Mouse (Mus musculus) kidney, adult 2 months (tissue): Measurements from ENCODE around the gene Tnfrsf22. TPM values are rescaled to one million over a fixed set of nuclear protein-coding genes. Genes with fewer than 3 reads are reported as not detected.
"Not testable (repeated sequence)": the region's sequence is repeated elsewhere in the genome, so short reads cannot be mapped to it uniquely, and the experiment has no call there.

Experiments
- DNase-seq: peaks from one replicate; pipeline ENCODE4 v3.0.0; 2021
- H3K27ac ChIP-seq: fragments of 200-500 bp; 2 replicates; pipeline ENCODE4 v1.5.1; 2012; ENCODE audit warnings: low read depth, low read length, control low read depth, inconsistent platforms; ENCODE audit not compliant: insufficient read depth
- H3K27me3 ChIP-seq: fragments of 200-500 bp; replicated peaks from 2 replicates; pipeline ENCODE4 v1.6.1; 2012; ENCODE audit warnings: mild to moderate bottlenecking, moderate library complexity, low read length, inconsistent platforms; ENCODE audit not compliant: control insufficient read depth, insufficient read depth
- H3K36me3 ChIP-seq: fragments of 200-500 bp; 2 replicates; pipeline ENCODE4 v1.6.1; 2012; ENCODE audit warnings: mild to moderate bottlenecking, moderate library complexity, low read length, inconsistent platforms; ENCODE audit not compliant: control insufficient read depth, insufficient read depth
- H3K4me1 ChIP-seq: fragments of 200-500 bp; 2 replicates; pipeline ENCODE4 v1.6.1; 2011; ENCODE audit warnings: low read length; ENCODE audit not compliant: control insufficient read depth, insufficient read depth
- H3K4me3 ChIP-seq: fragments of 200-500 bp; 2 replicates; pipeline ENCODE4 v1.5.1; 2011; ENCODE audit warnings: mild to moderate bottlenecking, low read depth, low read length, control low read depth; ENCODE audit not compliant: insufficient read depth
- CTCF ChIP-seq: fragments of 200-500 bp; conservative IDR thresholded peaks from 2 replicates; pipeline ENCODE4 v1.5.1; 2011; ENCODE audit warnings: low read depth, mild to moderate bottlenecking, control low read depth, low read length, moderate library complexity, mixed read lengths; ENCODE audit not compliant: insufficient read depth, insufficient read length
- POLR2A ChIP-seq: fragments of 200-500 bp; IDR thresholded peaks from one replicate; pipeline ENCODE4 v1.6.1; 2011; ENCODE audit warnings: low read depth, low read length, control low read depth
- WGBS: fragments of 180-500 bp; shearing (Covaris S2); methylation state at CpG from one replicate; pipeline ENCODE4 v1.1.7; 2018; 5-methylcytosine and 5-hydroxymethylcytosine counted together
- polyA plus RNA-seq: library from polyadenylated mRNA; depleted of rRNA; stranded (reverse); fragments of >200 nt; gene quantifications from 2 replicates; pipeline ENCODE4 v1.2.3, GENCODE M21; 2012

Gene Tnfrsf22
- polyA plus RNA-seq, 1 experiment = 5.6 TPM

DNA sequence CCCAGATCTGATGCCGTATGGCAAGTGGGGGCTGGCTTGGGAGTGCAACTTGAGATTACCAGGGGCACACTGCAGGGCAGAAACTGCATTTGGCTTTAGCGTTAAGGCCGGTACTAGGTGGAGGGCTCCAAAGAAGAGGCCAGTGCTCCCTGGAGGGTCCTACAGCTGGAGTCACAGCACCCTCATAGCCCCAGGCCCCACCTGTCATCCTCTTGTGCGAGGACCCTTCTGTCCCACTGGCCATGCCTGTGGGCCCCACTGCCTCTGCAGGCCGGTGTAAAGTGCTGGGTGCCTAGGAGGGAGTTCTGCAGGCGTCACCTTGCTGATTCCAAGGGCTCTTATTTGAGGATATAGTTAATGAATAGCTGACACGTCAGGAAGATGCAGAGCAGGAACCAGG lies 40.0 kb upstream of the Tnfrsf22 start:
- Histone ChIP-seq H3K27me3 (no peaks in the 10 kb centered on the region), H3K4me3 (no peak overlapping the region), H3K27ac (no peak overlapping the region), H3K4me1 (no peaks in the 10 kb centered on the region), H3K36me3 (peaks cover 2% of the 10 kb centered on the region)
- WGBS = 76% methylated on average over 7 of the region's 7 CpGs
- TF ChIP-seq POLR2A (no peak), CTCF (no peak)
- DNase-seq = no peak

DNA sequence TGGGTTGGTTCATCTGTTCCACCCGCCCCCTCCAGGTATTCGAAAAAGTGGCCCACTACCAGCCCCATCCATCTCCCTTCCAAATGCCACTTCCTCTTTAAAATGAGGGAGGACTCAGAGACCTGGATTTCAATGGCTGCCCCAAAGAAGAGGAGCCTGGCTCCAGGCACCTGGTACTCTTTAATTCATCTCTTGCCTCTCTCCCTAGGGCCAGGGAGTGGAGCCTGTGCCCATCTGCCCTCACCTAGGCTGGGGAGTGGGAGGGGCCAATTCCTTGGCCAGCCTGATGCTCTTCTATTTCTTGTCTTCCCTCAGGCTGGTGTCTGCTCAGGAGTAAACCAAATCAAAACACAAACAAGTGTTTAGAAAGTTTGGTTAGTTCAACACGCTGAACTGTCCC lies 37.2 kb upstream of the Tnfrsf22 start:
- H3K36me3 ChIP-seq, H3K4me3 ChIP-seq, DNase-seq, H3K27ac ChIP-seq, H3K4me1 ChIP-seq, H3K27me3 ChIP-seq: not testable (repeated sequence)
- WGBS = 74% methylated on average over 3 of the region's 3 CpGs

DNA sequence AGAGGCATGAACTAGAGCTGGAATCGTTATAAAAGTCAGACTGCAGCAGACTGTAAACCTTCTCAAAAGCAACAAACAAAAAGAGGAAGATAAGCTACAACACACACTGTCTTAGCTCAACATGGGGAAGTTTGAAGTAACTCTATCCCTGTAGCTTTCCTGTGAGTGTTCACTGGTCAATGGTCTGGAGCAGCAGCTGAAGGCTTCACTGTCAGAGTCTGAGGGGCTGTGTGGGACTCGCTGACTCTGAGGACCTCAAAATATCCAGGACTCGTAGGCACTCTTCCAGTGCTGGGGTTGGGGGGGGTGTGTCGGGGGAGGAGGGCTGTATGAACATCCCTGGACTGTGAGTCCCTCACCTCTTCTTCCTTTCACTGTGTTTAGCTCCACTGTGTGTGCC lies 36.7 kb upstream of the Tnfrsf22 start:
- H3K36me3 ChIP-seq, DNase-seq, H3K4me3 ChIP-seq, H3K27ac ChIP-seq, H3K4me1 ChIP-seq, H3K27me3 ChIP-seq: not testable (repeated sequence)
- 19% methylated on average over 4 of the region's 4 CpGs for WGBS

DNA sequence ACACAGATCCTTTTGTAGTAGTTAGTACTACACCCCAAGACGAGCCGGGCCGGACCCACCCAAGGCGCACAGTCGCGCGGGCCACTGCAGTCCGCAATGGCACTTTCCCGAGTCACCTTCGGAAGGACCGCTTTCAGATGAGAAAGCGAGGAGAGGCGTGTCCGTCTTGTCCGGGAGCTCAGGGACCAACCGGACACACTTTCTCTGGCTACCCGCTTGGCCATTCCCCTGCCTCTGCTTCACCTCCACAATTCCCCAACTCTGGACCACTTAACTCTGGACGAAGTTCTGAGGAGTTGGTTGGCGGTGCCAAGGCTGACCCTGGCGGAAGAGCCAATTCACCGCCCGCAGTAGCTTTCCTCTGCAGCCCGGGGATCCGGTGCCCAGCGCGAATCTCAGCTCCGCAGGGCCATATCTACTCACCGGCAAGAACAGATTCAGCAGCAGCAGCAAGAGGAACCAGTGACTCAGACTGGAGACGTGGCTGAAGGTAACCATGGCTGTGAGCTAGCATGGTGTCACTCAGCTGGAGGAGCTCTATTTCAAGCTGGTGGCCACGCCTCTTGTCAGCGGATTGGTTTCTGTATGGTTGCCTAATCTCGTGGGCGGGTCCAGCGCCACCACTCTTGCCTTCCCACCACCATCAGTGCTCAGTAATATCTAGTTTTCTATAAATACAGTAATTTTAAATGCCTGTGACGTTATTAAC lies 36.1 kb upstream of the Tnfrsf22 start, which contains the start of gene Tnfrsf23:
Tnfrsf23 (minus strand) TSS at position 514 of the 709 bp plus-strand sequence.
- no peak within 1 kb of the TSS for H3K27ac ChIP-seq
- TF ChIP-seq CTCF (no peak), POLR2A (peak; percentile 51)
- no peaks in the 10 kb centered on the region for H3K4me1 ChIP-seq
- H3K36me3 ChIP-seq = no peaks in the 10 kb centered on the region; the same call in 1 of the 2 replicates
- peak; percentile 85 for DNase-seq
- WGBS = 3% methylated on average over 35 of the region's 35 CpGs
- no peaks in the 10 kb centered on the region for H3K27me3 ChIP-seq
- H3K4me3 ChIP-seq = peak within 1 kb of the TSS; percentile 50

DNA sequence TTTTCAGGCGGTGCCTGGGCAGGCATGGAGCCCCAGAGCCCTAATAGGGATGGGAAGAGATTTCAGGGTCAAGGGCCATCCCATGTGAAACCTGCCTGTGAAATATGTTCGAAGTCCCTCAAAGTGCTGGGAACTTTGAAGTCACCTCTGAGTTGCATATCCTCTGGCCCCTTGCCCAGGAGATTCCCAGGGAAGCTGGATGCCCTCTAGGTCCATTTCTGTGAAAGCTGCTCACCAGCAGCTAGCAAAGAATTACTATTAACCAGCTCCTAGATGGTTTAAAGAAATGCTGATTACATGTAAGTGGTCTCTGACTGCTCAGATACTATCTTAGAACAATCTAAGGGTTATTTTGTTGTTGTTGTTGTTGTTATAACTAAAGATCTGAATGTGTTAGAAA lies 35.1 kb upstream of the Tnfrsf22 start:
- not testable (repeated sequence) for H3K36me3 ChIP-seq, H3K27ac ChIP-seq, H3K4me1 ChIP-seq, H3K27me3 ChIP-seq, H3K4me3 ChIP-seq
- peak; percentile 55 for DNase-seq
- WGBS = 54% methylated on average over 2 of the region's 2 CpGs

DNA sequence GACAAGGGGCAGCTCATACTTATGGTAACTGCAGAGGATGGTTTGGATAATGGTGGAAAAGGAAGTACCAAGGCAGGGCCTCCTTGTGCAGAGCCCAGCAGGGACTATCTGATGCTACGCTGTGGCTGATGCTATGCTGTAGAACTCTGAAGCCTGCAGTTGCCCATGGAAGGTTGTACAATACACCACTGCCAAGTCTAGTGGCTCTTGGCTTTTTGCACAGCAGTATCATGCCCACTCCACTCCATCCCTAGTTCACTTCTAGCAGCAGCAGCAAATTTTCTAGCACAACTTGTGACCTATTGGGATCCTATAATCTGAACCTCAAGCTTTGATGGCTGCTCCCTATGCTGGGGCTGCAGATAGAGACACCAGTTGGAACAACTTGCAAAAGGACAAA lies 32.1 kb upstream of the Tnfrsf22 start:
- no peak overlapping the region for H3K4me3 ChIP-seq
- no peaks in the 10 kb centered on the region for H3K27me3 ChIP-seq
- no peaks in the 10 kb centered on the region for H3K36me3 ChIP-seq
- no peak for TF ChIP-seq CTCF
- no peak overlapping the region for H3K27ac ChIP-seq
- DNase-seq = no peak
- WGBS = 96% methylated on average over 1 of the region's 1 CpGs
- no peaks in the 10 kb centered on the region for H3K4me1 ChIP-seq

DNA sequence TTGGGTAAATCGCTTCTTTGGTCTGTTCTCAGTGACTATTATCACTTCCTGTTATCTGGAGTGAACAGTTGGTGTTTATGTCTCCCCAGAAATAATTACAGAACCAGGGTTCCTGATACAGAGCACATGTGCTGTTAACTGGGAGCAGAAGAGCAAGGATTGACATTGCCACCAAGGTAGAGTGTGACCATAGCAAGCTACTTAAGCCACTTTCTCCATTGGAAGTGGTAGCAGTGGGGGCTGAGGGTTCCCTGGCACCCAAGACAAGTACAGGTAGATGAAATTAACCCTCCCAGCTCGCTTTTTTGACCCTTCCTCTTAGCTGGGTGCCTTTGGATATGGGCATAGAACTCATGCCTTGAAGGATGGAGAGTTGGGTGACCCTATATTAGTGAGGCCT lies 31.4 kb upstream of the Tnfrsf22 start:
- not testable (repeated sequence) for H3K4me1 ChIP-seq, H3K27ac ChIP-seq, H3K36me3 ChIP-seq, DNase-seq, H3K4me3 ChIP-seq, H3K27me3 ChIP-seq
- 76% methylated on average over 2 of the region's 2 CpGs for WGBS

DNA sequence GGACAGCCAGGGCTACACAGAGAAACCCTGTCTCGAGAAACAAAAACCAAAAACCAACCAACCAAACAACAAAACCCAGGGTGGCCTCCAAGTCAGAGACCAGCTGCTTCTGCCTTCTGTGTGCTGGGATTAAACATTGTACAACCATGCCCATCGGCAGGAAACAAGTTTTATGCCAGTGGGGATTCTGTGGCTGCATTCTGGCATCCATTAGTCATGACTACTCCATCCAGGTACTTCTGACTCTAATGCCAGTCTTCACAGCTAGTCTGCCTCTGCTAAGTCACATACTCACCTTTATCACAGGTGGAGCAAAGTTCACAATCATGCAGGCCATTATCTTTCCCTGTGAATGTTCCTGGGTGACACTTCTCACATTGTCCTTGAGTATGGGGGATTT lies 30.2 kb upstream of the Tnfrsf22 start:
- H3K27me3 ChIP-seq, H3K4me1 ChIP-seq, DNase-seq, H3K36me3 ChIP-seq, H3K27ac ChIP-seq, H3K4me3 ChIP-seq: not testable (repeated sequence)
- 71% methylated on average over 2 of the region's 2 CpGs for WGBS
